Mouse (Mus musculus): ENCODE results near the gene Mrap. TPM values are rescaled to one million over a fixed set of nuclear protein-coding genes. Genes with fewer than 3 reads are reported as not detected.
A peak's percentile ranks its signal among the peaks of the same experiment; 100 is the strongest.

Mrap gene
- polyA plus RNA-seq, 1 experiment from 2014 or later, result 36.1 TPM

GRCm38 (mm10) chr16:90794708-90795107 is 56.7 kb downstream of the Mrap start:
- Histone ChIP-seq H3K4me2 (ENCODE audit: low read depth, low read length) (no peak overlapping the region), H3K36me3 (ENCODE audit: control insufficient read depth, insufficient read depth) (peaks cover 17% of the 10 kb centered on the region), H3K4me1 (ENCODE audit: control insufficient read depth, insufficient read depth, low read length) (peaks cover 14% of the 10 kb centered on the region), H3K9me3 (replicated peaks; ENCODE audit: control insufficient read depth, low read length) (no peaks in the 10 kb centered on the region), H3K4me3 (ENCODE audit: low read length) (no peak overlapping the region), H3K9ac (ENCODE audit: low read length) (no peak overlapping the region), H3K27me3 (ENCODE audit: control insufficient read depth, insufficient read depth, low read length) (no peaks in the 10 kb centered on the region), H3K27ac (ENCODE audit: low read length) (no peak overlapping the region)
- no peak for ATAC-seq (replicated peaks; ENCODE audit: extremely low read depth, insufficient read depth, low FRiP score)

- no peak overlapping the region for H3K9ac ChIP-seq (ENCODE audit: low read length)
- no peak; the same call in 1 of the 2 replicates for ATAC-seq (replicated peaks; ENCODE audit: extremely low read depth, insufficient read depth, low FRiP score)
- no peak overlapping the region for H3K4me3 ChIP-seq (ENCODE audit: low read length)
- peaks cover 10% of the 10 kb centered on the region for H3K36me3 ChIP-seq (ENCODE audit: control insufficient read depth, insufficient read depth)
- no peaks in the 10 kb centered on the region for H3K9me3 ChIP-seq (replicated peaks; ENCODE audit: control insufficient read depth, low read length)
- peaks cover 28% of the 10 kb centered on the region for H3K4me1 ChIP-seq (ENCODE audit: control insufficient read depth, insufficient read depth, low read length)
- H3K27me3 ChIP-seq (ENCODE audit: control insufficient read depth, insufficient read depth, low read length), result no peaks in the 10 kb centered on the region
- H3K4me2 ChIP-seq (ENCODE audit: low read depth, low read length), result no peak overlapping the region
- WGBS, result 59% methylated on average over 8 of the region's 8 CpGs
- peak overlapping the region; percentile 81 for H3K27ac ChIP-seq (ENCODE audit: low read length)
These were observed 60.4 kb downstream of the Mrap start for GRCm38 (mm10) chr16:90798446-90798845.

- no peak for ATAC-seq (replicated peaks; ENCODE audit: extremely low read depth, insufficient read depth, low FRiP score)
- H3K4me3 ChIP-seq (ENCODE audit: low read length), result no peak overlapping the region
These were observed 60.8 kb downstream of the Mrap start for GRCm38 (mm10) chr16:90798848-90799247.

More at GRCm38 (mm10) chr16:90798848-90799247, 60.8 kb downstream of the Mrap start:
- no peak overlapping the region for H3K9ac ChIP-seq (ENCODE audit: low read length)
- H3K9me3 ChIP-seq (replicated peaks; ENCODE audit: control insufficient read depth, low read length), result no peaks in the 10 kb centered on the region
- 72% methylated on average over 5 of the region's 5 CpGs for WGBS
- H3K27ac ChIP-seq (ENCODE audit: low read length), result peak overlapping the region; percentile 81
- H3K36me3 ChIP-seq (ENCODE audit: control insufficient read depth, insufficient read depth), result peaks cover 13% of the 10 kb centered on the region
- no peak overlapping the region for H3K4me2 ChIP-seq (ENCODE audit: low read depth, low read length)
- no peaks in the 10 kb centered on the region for H3K27me3 ChIP-seq (ENCODE audit: control insufficient read depth, insufficient read depth, low read length)
- H3K4me1 ChIP-seq (ENCODE audit: control insufficient read depth, insufficient read depth, low read length), result peaks cover 28% of the 10 kb centered on the region

Other genes with a start within 250 kb of the Mrap start
- 29.7 and 35.0 TPM in 2 replicates for gene Mis18a, start 10.8 kb upstream of the Mrap start, polyA plus RNA-seq (2015; fragmentation: Nextera tagmentation; extraction: Ambion mirVana)
- gene Urb1, start 72.2 kb downstream of the Mrap start, polyA plus RNA-seq (2015; fragmentation: Nextera tagmentation; extraction: Ambion mirVana), result 6.7 and 7.2 TPM in 2 replicates
- 3.3 TPM in 2 replicates for gene Eva1c, start 88.5 kb downstream of the Mrap start, polyA plus RNA-seq (2015; fragmentation: Nextera tagmentation; extraction: Ambion mirVana)
- gene Cfap298, start 196.9 kb downstream of the Mrap start, polyA plus RNA-seq (2015; fragmentation: Nextera tagmentation; extraction: Ambion mirVana), result 48.2 and 54.4 TPM in 2 replicates